Mouse (Mus musculus) gastrocnemius, adult 18-20 months (tissue): Measurements from ENCODE around the gene Gm10972. TPM values are rescaled to one million over a fixed set of nuclear protein-coding genes. Genes with fewer than 3 reads are reported as not detected.
"Not testable (repeated sequence)": the region's sequence is repeated elsewhere in the genome, so short reads cannot be mapped to it uniquely, and the experiment has no call there.

ENCODE experiments used
- DNase-seq: peaks from one replicate; pipeline ENCODE4 v3.0.0; 2021; ENCODE audit warnings: low spot score
- total RNA-seq, 2 experiments: library from RNA; stranded (reverse); gene quantifications; 2 replicates each; pipeline ENCODE4 v1.2.3; 2021

Gene Gm10972
- total RNA-seq, 2 experiments from 2014 or later, result not detected

DNA sequence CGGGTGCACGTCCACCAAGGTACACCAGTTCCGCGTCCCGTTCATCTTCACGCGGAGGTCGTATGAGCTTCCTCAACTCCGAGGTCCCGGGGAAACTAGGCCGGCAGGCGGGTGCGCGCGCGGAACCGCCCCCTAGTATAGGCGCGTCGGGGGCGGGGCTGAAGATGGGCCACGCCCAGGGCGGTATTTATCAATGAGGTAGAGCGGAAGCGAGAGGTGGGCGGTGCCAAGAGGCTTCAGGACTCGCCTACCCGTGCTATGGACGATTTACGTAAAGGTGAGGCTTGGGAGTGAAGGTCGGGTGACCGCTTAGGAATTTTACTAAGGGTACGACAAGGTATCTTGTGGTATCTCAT is 15.8 kb downstream of the Gm10972 start, which contains the start of gene Tuft1:
Gene Tuft1 (minus strand): TSS at position 133 of the 356 bp plus-strand sequence.
- DNase-seq, result peak; percentile 54

- not testable (repeated sequence) for DNase-seq
Observed at GRCm38 (mm10) chr3:94659142-94659748, 16.3 kb downstream of the Gm10972 start.

- not testable (repeated sequence) for DNase-seq
Observed at GRCm38 (mm10) chr3:94660841-94661240, 17.9 kb downstream of the Gm10972 start.

GRCm38 (mm10) chr3:94665060-94665802 is 22.3 kb downstream of the Gm10972 start:
- DNase-seq, result not testable (repeated sequence)

GRCm38 (mm10) chr3:94665896-94666295 is 23.0 kb downstream of the Gm10972 start:
- not testable (repeated sequence) for DNase-seq

- not testable (repeated sequence) for DNase-seq
Observed at GRCm38 (mm10) chr3:94675101-94675500, 32.2 kb downstream of the Gm10972 start.

- DNase-seq, result no peak
Observed at GRCm38 (mm10) chr3:94679351-94679841, 36.5 kb downstream of the Gm10972 start.

GRCm38 (mm10) chr3:94680032-94680431 is 37.1 kb downstream of the Gm10972 start:
- DNase-seq, result not testable (repeated sequence)

DNA sequence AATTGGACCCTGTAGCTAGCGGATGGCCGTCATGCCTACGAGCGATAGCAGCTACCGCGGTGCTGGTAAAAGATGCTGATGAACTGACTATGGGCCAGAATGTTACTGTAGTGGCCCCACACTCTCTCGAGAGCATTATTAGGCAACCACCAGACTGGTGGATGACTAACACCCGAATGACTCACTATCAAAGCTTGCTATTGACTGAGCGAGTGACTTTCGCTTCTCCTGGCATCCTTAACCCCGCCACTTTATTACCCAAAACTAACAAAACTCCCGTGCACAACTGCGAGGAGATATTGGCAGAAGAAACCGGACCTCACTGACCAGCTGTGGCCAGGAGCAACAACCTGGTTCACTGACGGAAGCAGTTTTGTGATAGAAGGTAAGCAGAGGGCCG is 37.9 kb downstream of the Gm10972 start:
- peak; percentile 11 for DNase-seq

DNA sequence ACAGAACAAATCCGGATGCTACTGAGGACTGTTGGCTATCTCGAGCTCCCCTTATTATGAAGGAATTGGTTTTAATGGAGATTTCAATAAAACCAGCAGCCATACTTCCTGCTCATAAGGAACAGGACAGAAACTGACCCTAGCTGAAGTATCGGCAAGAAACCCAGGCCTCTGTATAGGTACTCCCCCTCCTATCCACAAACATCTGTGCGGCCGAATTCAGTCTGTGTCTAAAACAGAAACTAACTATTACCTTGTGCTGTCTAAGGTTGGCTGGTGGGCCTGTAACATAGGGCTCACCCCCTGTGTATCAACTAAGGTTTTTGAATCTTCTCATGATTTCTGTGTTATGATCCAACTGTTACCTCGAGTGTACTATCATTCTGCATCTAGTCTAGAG is 40.7 kb downstream of the Gm10972 start:
- no peak for DNase-seq

- not testable (repeated sequence) for DNase-seq
Observed at GRCm38 (mm10) chr3:94685989-94686772, 43.3 kb downstream of the Gm10972 start.

GRCm38 (mm10) chr3:94688698-94689097 is 45.8 kb downstream of the Gm10972 start:
- DNase-seq, result not testable (repeated sequence)

DNA sequence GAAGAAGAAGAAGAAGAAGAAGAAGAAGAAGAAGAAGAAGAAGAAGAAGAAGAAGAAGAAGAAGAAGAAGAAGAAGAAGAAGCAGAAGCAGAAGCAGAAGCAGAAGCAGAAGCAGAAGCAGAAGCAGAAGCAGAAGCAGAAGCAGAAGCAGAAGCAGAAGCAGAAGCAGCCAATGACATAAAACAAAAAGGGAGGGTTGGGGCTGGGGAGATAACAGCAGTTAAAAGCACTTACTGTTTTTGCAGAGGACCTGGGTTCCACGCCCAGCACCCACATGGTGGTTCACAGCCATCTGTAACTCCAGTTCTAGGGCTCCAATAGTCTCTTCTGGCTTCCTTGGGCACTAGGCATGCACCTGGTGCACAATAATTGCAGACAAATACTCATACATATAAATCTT is 46.3 kb downstream of the Gm10972 start:
- not testable (repeated sequence) for DNase-seq

DNA sequence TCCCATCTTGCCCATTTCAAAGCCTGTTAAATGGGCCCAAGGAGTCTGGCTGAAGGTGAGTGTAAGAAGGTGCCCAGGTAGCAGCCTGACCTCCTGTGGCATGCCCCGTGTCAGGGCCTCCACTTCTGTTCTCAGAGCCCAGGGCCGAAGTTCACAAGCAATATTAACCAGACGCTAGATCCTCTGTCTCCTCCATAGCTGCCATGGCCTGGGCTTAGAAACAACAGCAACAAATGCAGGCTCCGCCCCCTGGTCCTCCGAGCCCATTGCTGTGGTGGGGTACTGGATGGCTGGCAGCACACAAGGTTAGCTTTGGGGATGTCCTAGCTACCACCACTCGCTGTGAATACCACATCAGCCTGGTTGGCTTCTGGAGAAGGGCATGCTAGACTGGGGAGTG is 47.2 kb downstream of the Gm10972 start:
- not testable (repeated sequence) for DNase-seq

- DNase-seq, result no peak
Observed at GRCm38 (mm10) chr3:94690616-94691247, 47.8 kb downstream of the Gm10972 start.

- not testable (repeated sequence) for DNase-seq
Observed at GRCm38 (mm10) chr3:94691694-94692093, 48.8 kb downstream of the Gm10972 start.

Other genes starting within 250 kb of the Gm10972 start
- gene Lingo4, start 244.6 kb upstream of the Gm10972 start, total RNA-seq, result under 1 TPM; 0.25 to 0.28 TPM
- 1 to 10 TPM; 5.2 to 7.0 TPM for gene Tdrkh, start 229.8 kb upstream of the Gm10972 start, total RNA-seq
- 10 to 100 TPM; 30.0 to 33.8 TPM for gene Mrpl9, start 199.8 kb upstream of the Gm10972 start, total RNA-seq
- gene Oaz3, start 199.2 kb upstream of the Gm10972 start, total RNA-seq, result not detected
- not detected for gene Celf3, start 164.8 kb upstream of the Gm10972 start, total RNA-seq
- gene Riiad1, start 162.8 kb upstream of the Gm10972 start, total RNA-seq, result 10 to 100 TPM; 12.9 to 13.0 TPM
- 10 to 100 TPM; 32.5 to 38.7 TPM for gene Snx27, start 60.4 kb upstream of the Gm10972 start, total RNA-seq
- under 1 TPM; 0.85 to 0.94 TPM for gene Tuft1, start 15.8 kb downstream of the Gm10972 start, total RNA-seq
- 1 to 10 TPM; 1.9 to 3.7 TPM for gene Selenbp2, start 50.4 kb downstream of the Gm10972 start, total RNA-seq
- under 1 TPM; 0.05 to 0.14 TPM for gene Cgn, start 143.4 kb downstream of the Gm10972 start, total RNA-seq
- 10 to 100 TPM; 13.0 to 16.4 TPM for gene Pogz, start 194.5 kb downstream of the Gm10972 start, total RNA-seq
- 100 to 1,000 TPM; 173 to 201 TPM for gene Psmb4, start 243.8 kb downstream of the Gm10972 start, total RNA-seq